Mouse (Mus musculus): ENCODE data around the gene Gm49320. TPM values are rescaled to one million over a fixed set of nuclear protein-coding genes. Genes with fewer than 3 reads are reported as not detected.

Gene Gm49320
- polyA plus RNA-seq (2015; fragmentation: Nextera tagmentation; extraction: Ambion mirVana), result 0.34 and 0.87 TPM in 2 replicates

DNA sequence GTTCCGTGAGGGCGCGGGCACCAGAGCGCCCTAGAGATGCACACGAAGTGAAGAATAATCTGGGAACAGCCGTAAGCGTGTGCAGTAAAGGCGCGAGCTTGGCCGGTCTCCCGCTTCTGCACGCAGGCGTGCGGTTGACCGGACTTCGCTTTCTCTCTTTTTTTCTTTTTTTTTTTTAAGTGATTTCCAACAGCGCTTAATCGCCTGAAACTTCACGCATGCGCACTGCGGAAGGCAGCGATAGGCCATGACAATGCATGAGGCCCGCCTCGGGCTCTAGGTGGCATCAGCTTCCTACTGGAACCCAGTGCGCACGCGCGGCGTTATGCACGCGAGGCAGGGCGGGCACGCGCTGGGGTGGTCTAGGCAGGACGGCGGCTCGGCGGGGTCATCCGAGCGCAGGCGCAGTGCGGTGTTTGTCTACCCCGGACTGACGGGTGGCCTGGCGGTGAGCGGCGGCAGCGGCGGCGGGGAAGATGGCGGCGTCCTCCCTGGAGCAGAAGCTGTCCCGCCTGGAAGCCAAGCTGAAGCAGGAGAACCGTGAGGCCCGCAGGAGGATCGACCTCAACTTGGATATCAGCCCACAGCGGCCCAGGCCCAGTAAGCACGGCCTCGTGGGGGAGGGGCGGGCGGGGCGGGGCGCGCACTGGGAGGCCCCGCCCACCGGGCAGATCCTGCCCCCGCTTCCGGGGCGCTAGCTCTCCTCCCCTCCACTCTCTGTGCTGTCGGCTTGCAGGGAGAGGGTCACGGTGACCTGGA lies at the start of gene Gm49320, which contains the start of gene Map2k7:
Gene Gm49320 (plus strand): TSS at position 432 of the 759 bp plus-strand sequence.
Gene Map2k7 (plus strand): TSS at position 307 of the 759 bp plus-strand sequence.
- peak within 1 kb of the TSS; percentile 93 for H3K27ac ChIP-seq

DNA sequence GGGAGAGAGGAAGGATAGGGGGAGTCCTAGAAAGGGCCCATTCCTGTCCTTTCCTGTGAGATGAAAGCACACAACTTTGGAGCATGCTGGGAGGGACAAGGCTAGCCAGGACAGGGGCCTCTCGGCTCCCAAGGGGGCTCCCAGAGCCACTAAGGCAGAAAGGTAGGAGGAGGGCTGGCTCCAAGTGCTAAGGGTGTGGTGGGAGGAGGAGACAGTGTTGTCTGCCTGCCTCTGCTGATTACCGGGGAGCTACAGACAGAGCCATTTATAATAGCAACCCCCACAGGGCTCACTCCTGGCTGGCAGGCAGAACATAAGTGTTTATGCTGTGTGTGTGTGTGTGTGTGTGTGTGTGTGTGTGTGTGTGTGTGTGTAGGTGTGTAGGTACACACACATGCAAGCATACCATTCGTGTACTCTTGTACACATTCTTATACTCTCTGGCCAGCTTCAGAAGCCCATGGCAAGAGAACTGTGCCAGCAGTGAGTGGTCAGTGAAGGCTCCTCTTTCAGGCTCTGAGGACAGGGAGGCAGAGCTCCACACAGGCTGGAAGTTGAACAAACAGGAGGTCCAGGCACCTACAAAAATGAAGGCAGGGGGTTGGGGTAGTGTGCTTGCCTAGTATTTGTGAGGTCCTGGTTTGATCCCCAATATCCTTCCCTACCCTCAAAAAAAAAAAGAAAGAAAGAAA lies 49.5 kb upstream of the Gm49320 start:
- Histone ChIP-seq H3K9ac (no peak overlapping the region), H3K9me3 (no peaks in the 10 kb centered on the region), H3K27ac (no peak overlapping the region), H3K4me1 (replicated peaks) (peaks cover 4% of the 10 kb centered on the region), H3K36me3 (no peaks in the 10 kb centered on the region), H3K4me3 (replicated peaks) (no peak overlapping the region), H3K27me3 (replicated peaks) (no peaks in the 10 kb centered on the region), H3K4me2 (replicated peaks) (no peak overlapping the region)
- WGBS, result 20% methylated on average over 3 of the region's 3 CpGs
- peak; percentile 57; the same call in 1 of the 2 replicates for ATAC-seq

More for the DNA sequence above, at the start of gene Gm49320, which contains the start of gene Map2k7:
- peak; percentile 95 for ATAC-seq
- under 1% methylated on average over 70 of the region's 71 CpGs for WGBS
- Histone ChIP-seq H3K9ac (peak within 1 kb of the TSS; percentile 74), H3K4me3 (replicated peaks) (peak within 1 kb of the TSS; percentile 67), H3K27me3 (replicated peaks) (no peaks in the 10 kb centered on the region), H3K9me3 (no peaks in the 10 kb centered on the region), H3K36me3 (peaks cover 18% of the 10 kb centered on the region), H3K4me1 (replicated peaks) (peaks cover 22% of the 10 kb centered on the region), H3K4me2 (replicated peaks) (peak within 1 kb of the TSS; percentile 79)

DNA sequence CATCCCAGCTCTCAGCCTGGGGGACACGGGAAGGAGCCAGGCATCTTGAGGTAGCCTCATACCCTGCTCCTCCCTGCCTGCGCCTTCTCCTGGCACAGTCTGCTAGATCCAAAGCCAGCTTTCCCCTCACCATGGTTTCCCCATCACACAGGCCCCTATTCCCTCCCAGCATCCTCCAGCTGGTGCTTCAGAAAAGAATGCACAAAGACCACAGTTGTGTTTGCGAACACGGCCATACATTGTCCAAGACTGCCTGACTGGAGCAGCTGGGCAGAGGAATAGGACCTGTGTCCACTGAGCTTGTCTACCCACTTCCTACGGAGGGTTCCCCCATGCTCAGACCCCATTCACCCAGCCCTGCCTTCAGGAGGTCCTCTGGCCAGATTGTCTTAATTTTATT lies 46.4 kb upstream of the Gm49320 start:
- Histone ChIP-seq H3K4me1 (replicated peaks) (peaks cover 4% of the 10 kb centered on the region), H3K27me3 (replicated peaks) (no peaks in the 10 kb centered on the region), H3K36me3 (no peaks in the 10 kb centered on the region), H3K9ac (no peak overlapping the region), H3K4me2 (replicated peaks) (no peak overlapping the region), H3K4me3 (replicated peaks) (no peak overlapping the region), H3K27ac (no peak overlapping the region), H3K9me3 (no peaks in the 10 kb centered on the region)
- 0 out of 2 replicates have a peak, but pooled peaks have one; percentile 21 for ATAC-seq
- 65% methylated on average over 5 of the region's 5 CpGs for WGBS

DNA sequence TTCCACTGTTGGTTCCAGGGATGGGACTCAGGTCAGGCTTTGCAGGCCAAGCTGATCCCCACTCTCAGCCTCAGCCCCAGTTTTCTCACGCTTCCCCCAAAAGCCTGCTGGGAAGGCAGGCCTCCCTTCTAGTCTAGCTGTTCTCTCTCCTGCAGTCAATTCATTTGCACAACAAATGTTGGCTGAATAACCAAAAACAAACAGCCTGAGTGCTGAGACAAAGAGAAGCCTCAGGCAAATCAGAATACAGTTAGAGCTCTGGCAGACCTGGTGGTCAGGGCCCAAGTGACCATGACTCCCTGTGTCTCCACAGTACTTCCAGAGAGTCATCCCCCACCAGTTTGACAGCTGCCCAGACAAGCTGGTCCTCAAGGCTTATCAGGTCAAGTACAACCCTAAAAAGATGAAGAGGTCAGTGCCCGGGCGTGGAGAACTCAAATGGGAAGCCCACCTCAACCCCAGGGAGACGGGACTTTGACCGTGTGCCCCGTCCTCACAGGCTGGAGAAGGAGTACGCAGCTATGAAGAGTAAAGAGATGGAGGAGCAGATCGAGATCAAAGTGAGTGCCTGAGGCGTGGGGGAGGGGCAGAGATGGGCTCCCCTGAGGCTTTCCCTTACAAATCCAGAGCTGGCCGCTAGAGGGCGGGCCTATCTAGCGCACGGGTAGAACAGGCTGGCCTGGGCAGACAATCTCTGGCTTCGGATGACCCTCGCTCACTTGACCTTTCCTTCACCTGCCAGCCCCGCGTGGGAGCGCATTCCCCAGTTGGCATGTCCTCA lies 45.7 kb upstream of the Gm49320 start:
- WGBS, result 11% methylated on average over 18 of the region's 18 CpGs
- ATAC-seq, result peak; percentile 90
- H3K27ac ChIP-seq, result no peak overlapping the region

DNA sequence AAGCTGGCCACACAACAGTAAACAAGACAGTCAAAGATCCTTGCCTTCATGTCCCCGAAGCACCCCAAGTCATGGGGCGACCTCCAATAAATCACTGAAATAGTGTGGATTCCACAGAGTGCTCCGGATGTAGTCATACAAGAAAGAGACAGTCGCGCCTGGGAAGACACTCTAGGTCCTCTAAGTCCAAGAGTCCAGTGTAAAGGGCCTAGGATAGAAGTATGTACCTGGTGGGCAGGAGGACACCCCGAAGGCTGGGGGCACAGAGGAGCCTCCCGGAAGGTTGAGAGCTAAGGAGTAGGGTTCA lies 45.1 kb upstream of the Gm49320 start:
- no peak overlapping the region for H3K9ac ChIP-seq
- no peaks in the 10 kb centered on the region for H3K36me3 ChIP-seq
- H3K27ac ChIP-seq, result no peak overlapping the region
- WGBS, result 48% methylated on average over 7 of the region's 7 CpGs
- no peak overlapping the region; the same call in 1 of the 2 replicates for H3K4me3 ChIP-seq (replicated peaks)
- H3K4me2 ChIP-seq (replicated peaks), result peak overlapping the region; percentile 39; the same call in 1 of the 2 replicates
- H3K9me3 ChIP-seq, result no peaks in the 10 kb centered on the region
- H3K27me3 ChIP-seq (replicated peaks), result no peaks in the 10 kb centered on the region
- H3K4me1 ChIP-seq (replicated peaks), result peaks cover 4% of the 10 kb centered on the region
- ATAC-seq, result no peak; the same call in 1 of the 2 replicates

More for the DNA sequence above, 45.7 kb upstream of the Gm49320 start:
- Histone ChIP-seq H3K4me3 (replicated peaks) (no peak overlapping the region; the same call in 1 of the 2 replicates), H3K9me3 (no peaks in the 10 kb centered on the region), H3K36me3 (no peaks in the 10 kb centered on the region), H3K9ac (no peak overlapping the region), H3K27me3 (replicated peaks) (no peaks in the 10 kb centered on the region), H3K4me2 (replicated peaks) (peak overlapping the region; percentile 39; the same call in 1 of the 2 replicates), H3K4me1 (replicated peaks) (peaks cover 4% of the 10 kb centered on the region)

DNA sequence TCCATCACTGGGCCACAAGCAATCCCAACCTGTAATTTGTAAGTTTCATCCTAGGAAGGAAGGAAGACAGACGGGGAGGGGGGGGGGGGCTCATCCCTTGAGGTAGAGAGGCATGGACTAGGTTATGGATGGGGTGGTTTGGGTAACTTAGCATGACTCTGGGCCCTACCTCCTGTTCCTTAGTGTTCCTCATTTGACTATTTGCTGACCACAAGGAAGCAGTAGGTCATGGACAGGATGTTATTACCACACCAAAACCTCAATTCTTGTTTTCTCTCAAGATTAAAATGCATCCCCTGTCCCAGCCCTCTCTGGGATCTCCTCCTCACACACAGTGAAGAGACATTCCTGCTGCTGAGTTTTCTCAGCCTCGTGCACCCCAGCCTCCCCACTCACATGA lies 37.3 kb upstream of the Gm49320 start:
- Histone ChIP-seq H3K4me1 (replicated peaks) (peaks cover 10% of the 10 kb centered on the region), H3K4me2 (replicated peaks) (no peak overlapping the region), H3K27me3 (replicated peaks) (no peaks in the 10 kb centered on the region), H3K36me3 (no peaks in the 10 kb centered on the region), H3K4me3 (replicated peaks) (no peak overlapping the region), H3K27ac (no peak overlapping the region), H3K9ac (no peak overlapping the region), H3K9me3 (no peaks in the 10 kb centered on the region)
- whole genome bisulfite sequencing, result 63% methylated on average over 2 of the region's 2 CpGs
- no peak for ATAC-seq

DNA sequence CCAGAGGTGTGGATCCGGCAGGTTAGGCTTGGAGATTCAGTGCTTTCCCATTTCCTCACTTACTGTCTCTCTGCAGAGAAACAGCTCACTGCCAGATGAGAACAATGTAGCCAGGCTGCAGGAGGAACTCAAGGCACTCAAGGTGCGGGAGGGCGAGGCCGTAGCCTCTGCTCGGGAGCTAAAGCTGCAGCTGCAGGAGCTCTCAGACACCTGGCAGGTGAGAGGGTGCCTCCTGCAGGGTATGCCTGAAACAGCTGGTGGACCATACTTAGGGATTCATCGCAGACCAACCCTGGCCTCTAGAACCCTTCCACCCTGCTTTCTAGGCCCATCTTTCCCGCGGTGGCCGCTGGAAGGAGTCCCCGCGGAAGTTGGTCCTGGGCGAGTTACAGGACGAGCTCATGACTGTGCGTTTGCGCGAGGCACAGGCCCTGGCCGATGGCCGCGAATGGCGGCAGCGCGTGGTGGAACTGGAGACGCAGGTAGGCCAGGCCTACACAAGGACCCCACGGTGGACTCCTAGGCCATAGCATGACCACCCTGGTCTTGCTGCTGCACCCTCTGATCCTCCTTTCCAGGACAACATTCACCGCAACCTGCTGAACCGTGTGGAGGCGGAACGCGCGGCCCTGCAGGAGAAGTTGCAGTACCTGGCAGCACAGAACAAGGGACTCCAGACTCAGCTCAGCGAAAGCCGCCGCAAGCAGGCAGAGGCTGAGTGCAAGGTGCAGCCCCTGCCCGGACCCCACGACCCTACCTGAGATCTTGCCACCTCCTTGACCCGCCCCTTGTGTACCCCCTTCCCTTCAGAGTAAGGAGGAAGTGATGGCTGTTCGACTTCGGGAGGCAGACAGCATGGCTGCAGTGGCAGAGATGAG lies 33.2 kb upstream of the Gm49320 start:
- Histone ChIP-seq H3K27me3 (replicated peaks) (no peaks in the 10 kb centered on the region), H3K4me3 (replicated peaks) (0 out of 2 replicates have a peak overlapping the region, but pooled peaks have one; percentile 7), H3K4me1 (replicated peaks) (peaks cover 21% of the 10 kb centered on the region), H3K27ac (no peak overlapping the region), H3K4me2 (replicated peaks) (peak overlapping the region; percentile 46), H3K9ac (0 out of 2 replicates have a peak overlapping the region, but pooled peaks have one; percentile 1), H3K36me3 (peaks cover 9% of the 10 kb centered on the region; the same call in 1 of the 2 replicates), H3K9me3 (no peaks in the 10 kb centered on the region)
- WGBS, result 41% methylated on average over 38 of the region's 38 CpGs
- ATAC-seq, result peak; percentile 46; the same call in 1 of the 2 replicates

DNA sequence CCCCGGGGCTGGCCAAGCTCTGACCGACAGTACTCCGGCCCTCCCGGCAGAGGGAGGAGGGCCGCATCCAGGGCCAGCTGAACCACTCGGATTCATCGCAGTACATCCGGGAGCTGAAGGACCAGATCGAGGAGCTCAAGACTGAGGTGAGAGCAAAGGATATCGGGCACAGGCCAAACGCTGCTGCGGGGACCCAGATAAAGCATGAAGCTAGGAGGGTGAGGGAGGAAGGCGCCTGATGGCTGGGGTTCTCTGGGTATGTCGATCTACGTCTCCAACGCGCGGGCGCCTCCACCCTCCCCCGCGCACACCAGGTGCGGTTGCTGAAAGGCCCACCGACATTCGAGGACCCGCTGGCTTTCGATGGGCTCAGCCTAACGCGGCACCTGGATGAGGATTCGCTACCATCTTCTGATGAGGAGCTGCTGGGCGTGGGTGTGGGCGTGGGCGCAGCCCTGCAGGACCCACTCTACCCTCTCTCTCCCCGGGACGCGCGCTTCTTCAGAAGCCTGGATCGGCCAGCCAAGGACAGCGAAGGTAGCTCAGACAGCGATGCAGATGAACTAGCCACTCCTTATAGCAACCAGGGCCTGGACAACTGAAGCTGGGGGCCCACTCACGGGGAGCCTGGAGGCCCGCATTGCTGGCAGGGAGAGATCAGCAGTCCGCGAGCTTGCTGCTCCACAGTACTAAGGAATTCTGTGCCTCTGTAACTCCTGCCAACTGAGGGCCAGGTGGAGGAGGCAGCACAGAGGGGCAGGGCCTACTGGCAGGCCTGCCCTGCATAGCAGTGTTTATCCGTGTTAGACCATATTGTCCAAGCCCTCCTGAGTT lies 32.3 kb upstream of the Gm49320 start:
- peak; percentile 65 for ATAC-seq
- peaks cover 21% of the 10 kb centered on the region for H3K4me1 ChIP-seq (replicated peaks)
- 0 out of 2 replicates have a peak overlapping the region, but pooled peaks have one; percentile 1 for H3K9ac ChIP-seq
- peak overlapping the region; percentile 48 for H3K27ac ChIP-seq
- H3K4me2 ChIP-seq (replicated peaks), result peak overlapping the region; percentile 46
- peak overlapping the region; percentile 7; the same call in 1 of the 2 replicates for H3K4me3 ChIP-seq (replicated peaks)
- WGBS, result 22% methylated on average over 44 of the region's 44 CpGs
- H3K27me3 ChIP-seq (replicated peaks), result no peaks in the 10 kb centered on the region
- peaks cover 9% of the 10 kb centered on the region; the same call in 1 of the 2 replicates for H3K36me3 ChIP-seq
- H3K9me3 ChIP-seq, result no peaks in the 10 kb centered on the region

DNA sequence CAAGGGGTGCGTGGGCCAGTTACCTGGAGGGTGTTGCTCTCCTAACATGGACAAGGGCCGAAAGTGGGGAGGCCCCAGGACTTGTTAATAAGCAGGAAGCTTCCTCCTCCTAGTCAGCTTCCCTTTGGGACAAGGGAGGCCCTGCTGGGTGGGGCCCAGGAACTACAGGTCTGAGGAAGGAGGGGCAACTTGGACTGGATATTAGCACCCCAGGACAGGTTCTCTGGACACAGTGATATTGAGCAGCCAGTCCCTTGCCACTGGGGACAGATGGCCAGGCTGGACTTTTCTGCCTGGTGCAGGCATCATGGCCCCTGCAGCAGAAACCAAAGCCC lies 31.7 kb upstream of the Gm49320 start:
- 40% methylated on average over 2 of the region's 2 CpGs for WGBS
- ATAC-seq, result peak; percentile 64
- H3K27me3 ChIP-seq (replicated peaks), result no peaks in the 10 kb centered on the region
- peaks cover 9% of the 10 kb centered on the region; the same call in 1 of the 2 replicates for H3K36me3 ChIP-seq
- H3K4me1 ChIP-seq (replicated peaks), result peaks cover 21% of the 10 kb centered on the region
- H3K4me3 ChIP-seq (replicated peaks), result 0 out of 2 replicates have a peak overlapping the region, but pooled peaks have one; percentile 7
- no peak overlapping the region for H3K9ac ChIP-seq
- H3K9me3 ChIP-seq, result no peaks in the 10 kb centered on the region
- peak overlapping the region; percentile 48 for H3K27ac ChIP-seq
- H3K4me2 ChIP-seq (replicated peaks), result peak overlapping the region; percentile 46

DNA sequence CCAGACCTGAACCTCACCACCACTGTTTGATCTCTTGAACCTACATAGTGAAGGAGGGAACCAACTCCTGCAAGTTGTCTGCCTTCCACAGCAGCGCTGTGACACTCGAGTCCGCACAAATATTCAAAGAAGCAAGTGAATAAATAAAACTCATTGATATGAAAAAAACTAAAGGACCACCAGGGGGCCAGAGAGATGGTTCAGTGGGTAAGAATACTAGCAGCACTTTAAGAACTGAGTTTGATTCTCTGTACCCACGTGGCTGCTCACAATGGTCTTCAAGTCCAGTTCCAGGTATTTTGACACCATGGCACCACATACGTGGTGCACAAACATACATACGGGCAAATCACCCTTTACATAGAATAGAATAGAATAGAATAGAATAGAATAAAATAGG lies 27.6 kb upstream of the Gm49320 start:
- H3K4me3 ChIP-seq (replicated peaks), result no peak overlapping the region
- H3K9ac ChIP-seq, result no peak overlapping the region
- WGBS, result 76% methylated on average over 6 of the region's 6 CpGs
- H3K27ac ChIP-seq, result no peak overlapping the region
- no peak overlapping the region for H3K4me2 ChIP-seq (replicated peaks)
- peaks cover 44% of the 10 kb centered on the region for H3K4me1 ChIP-seq (replicated peaks)
- peaks cover 9% of the 10 kb centered on the region; the same call in 1 of the 2 replicates for H3K36me3 ChIP-seq
- H3K27me3 ChIP-seq (replicated peaks), result peaks cover 7% of the 10 kb centered on the region
- no peaks in the 10 kb centered on the region for H3K9me3 ChIP-seq
- no peak for ATAC-seq

Measured in intestine, embryonic 15.5 days (tissue).